ENCODE assay signal across 10 mouse cellular contexts in genomic region chr13:5869433-5869832, GRCm38 (mm10). TPM values are rescaled to one million over a fixed set of nuclear protein-coding genes. Genes with fewer than 3 reads are reported as not detected.
DNase-seq lines count a peak whose midpoint lies in the region; ATAC-seq and TF ChIP-seq lines count a peak whose summit lies in the region.
"Had no signal": no experiment of that assay in that cellular context is flagged by ENCODE, and none has a peak within 500 bp of the region (broad histone marks: within the 10 kb centered on the region; RNA-seq: fewer than 3 reads in every experiment).

No protein-coding gene starts in this region.

- H3K27ac ChIP-seq in hindbrain, embryonic 16.5 days (ENCODE audit: low read depth, low read length) = peak overlapping the region; percentile 12; the same call in 1 of the 2 replicates
- H3K27ac ChIP-seq in hindbrain, embryonic 14.5 days = no peak overlapping the region
- peak overlapping the region; percentile 91 for H3K27ac ChIP-seq in brown adipose tissue, adult 24 weeks (replicated peaks; ENCODE audit: low read depth, low read length)
- H3K27ac ChIP-seq in intestine, embryonic 15.5 days = peak overlapping the region; percentile 44; the same call in 1 of the 2 replicates
- no peak overlapping the region for H3K27ac ChIP-seq in thymus, adult 2 months (ENCODE audit: control insufficient read depth, insufficient read depth, low read length)

- no peak overlapping the region for H3K9ac ChIP-seq in hindbrain, embryonic 16.5 days (ENCODE audit: low read depth, low read length)
- H3K9ac ChIP-seq in hindbrain, embryonic 14.5 days = no peak overlapping the region
- no peak overlapping the region for H3K9ac ChIP-seq in intestine, embryonic 15.5 days

- DNase-seq in hindbrain, embryonic 14.5 days (ENCODE audit: low spot score) = no peak
- DNase-seq in 3T3-L1 (ENCODE audit: low read depth, low spot score) = peak; percentile 70
- no peak for DNase-seq in cerebellum, adult 9-11 months
- DNase-seq in urinary bladder, postnatal 10 days (ENCODE audit: low spot score) = no peak
- no peak for DNase-seq in thymus, adult 2 months
- DNase-seq: cerebellum, postnatal 14 days had no signal

- H3K4me1 ChIP-seq in hindbrain, embryonic 16.5 days (ENCODE audit: control insufficient read depth, insufficient read depth, low read depth, low read length) = peaks cover 27% of the 10 kb centered on the region
- peaks cover 30% of the 10 kb centered on the region for H3K4me1 ChIP-seq in hindbrain, embryonic 14.5 days (replicated peaks; ENCODE audit: control insufficient read depth, insufficient read depth, low read length)
- H3K4me1 ChIP-seq in brown adipose tissue, adult 24 weeks (ENCODE audit: control insufficient read depth, insufficient read depth, insufficient read length, low read length) = peaks cover 36% of the 10 kb centered on the region
- peaks cover 20% of the 10 kb centered on the region for H3K4me1 ChIP-seq in intestine, embryonic 15.5 days (replicated peaks)
- H3K4me1 ChIP-seq in thymus, adult 2 months (replicated peaks; ENCODE audit: control insufficient read depth, insufficient read depth, low read length) = peaks cover 6% of the 10 kb centered on the region

- H3K36me3 ChIP-seq in hindbrain, embryonic 16.5 days (ENCODE audit: control insufficient read depth, insufficient read depth, low read length) = peaks cover 19% of the 10 kb centered on the region
- peaks cover 46% of the 10 kb centered on the region for H3K36me3 ChIP-seq in hindbrain, embryonic 14.5 days (replicated peaks; ENCODE audit: control insufficient read depth, insufficient read depth)
- H3K36me3 ChIP-seq in intestine, embryonic 15.5 days = peaks cover 16% of the 10 kb centered on the region
- peaks cover 48% of the 10 kb centered on the region for H3K36me3 ChIP-seq in thymus, adult 2 months (ENCODE audit: control insufficient read depth, insufficient read depth, low read length)

- no peak for TF ChIP-seq CTCF in thymus, adult 2 months (IDR thresholded peaks at IDR 0.05; ENCODE audit: borderline replicate concordance, control insufficient read depth, extremely low read depth, insufficient read depth, low read length, poor library complexity)

- 45% methylated on average over 5 of the region's 5 CpGs for WGBS in hindbrain, embryonic 16.5 days
- 49% methylated on average over 5 of the region's 5 CpGs for WGBS in hindbrain, embryonic 14.5 days
- WGBS in intestine, embryonic 15.5 days = 50% methylated on average over 5 of the region's 5 CpGs
- WGBS in thymus, adult 2 months = 93% methylated on average over 5 of the region's 5 CpGs

- H3K9me3 ChIP-seq in hindbrain, embryonic 16.5 days (ENCODE audit: control insufficient read depth, low read length) = no peaks in the 10 kb centered on the region
- H3K9me3 ChIP-seq in hindbrain, embryonic 14.5 days (ENCODE audit: control insufficient read depth, low read length) = no peaks in the 10 kb centered on the region
- H3K9me3 ChIP-seq in intestine, embryonic 15.5 days = no peaks in the 10 kb centered on the region

- no peak overlapping the region for H3K4me3 ChIP-seq in hindbrain, embryonic 16.5 days (ENCODE audit: low read length)
- H3K4me3 ChIP-seq in hindbrain, embryonic 14.5 days (replicated peaks; ENCODE audit: low read length) = no peak overlapping the region
- no peak overlapping the region; the same call in 1 of the 2 replicates for H3K4me3 ChIP-seq in brown adipose tissue, adult 24 weeks (ENCODE audit: insufficient read depth, low read depth, low read length)
- H3K4me3 ChIP-seq in intestine, embryonic 15.5 days (replicated peaks) = no peak overlapping the region
- H3K4me3 ChIP-seq in thymus, adult 2 months (ENCODE audit: control insufficient read depth, insufficient read depth, low read length) = no peak overlapping the region

- no peaks in the 10 kb centered on the region for H3K27me3 ChIP-seq in hindbrain, embryonic 16.5 days (replicated peaks; ENCODE audit: control insufficient read depth, insufficient read depth, low read length)
- no peaks in the 10 kb centered on the region for H3K27me3 ChIP-seq in hindbrain, embryonic 14.5 days (ENCODE audit: control insufficient read depth, insufficient read depth, low read length)
- no peaks in the 10 kb centered on the region for H3K27me3 ChIP-seq in intestine, embryonic 15.5 days (replicated peaks)
- no peaks in the 10 kb centered on the region for H3K27me3 ChIP-seq in thymus, adult 2 months (ENCODE audit: control insufficient read depth, insufficient read depth, low read length)

- no peak for TF ChIP-seq POLR2A in thymus, adult 2 months (IDR thresholded peaks at IDR 0.05; ENCODE audit: control insufficient read depth, extremely low read depth, insufficient read depth, low read length, poor library complexity)

- H3K4me2 ChIP-seq in hindbrain, embryonic 16.5 days (ENCODE audit: low read length) = no peak overlapping the region; the same call in 1 of the 2 replicates
- H3K4me2 ChIP-seq in hindbrain, embryonic 14.5 days (replicated peaks) = no peak overlapping the region
- H3K4me2 ChIP-seq in intestine, embryonic 15.5 days (replicated peaks) = no peak overlapping the region
- H3K4me2 ChIP-seq: liver, embryonic 11.5 days had no signal

- no peak for ATAC-seq in hindbrain, embryonic 16.5 days
- no peak for ATAC-seq in hindbrain, embryonic 14.5 days (ENCODE audit: low FRiP score)
- no peak for ATAC-seq in intestine, embryonic 15.5 days

RNA-seq across cellular contexts. Expression of gene Klf6, which starts 8.2 kb away (rescaled TPM):
- polyA plus RNA-seq in hindbrain, embryonic 16.5 days (2015; fragmentation: Nextera tagmentation; extraction: Ambion mirVana) = 87.6 and 96.3 TPM in 2 replicates
- 77.8 and 86.1 TPM in 2 replicates for polyA plus RNA-seq in hindbrain, embryonic 14.5 days (2014; fragmentation: Nextera tagmentation; extraction: Ambion mirVana)
- polyA plus RNA-seq in brown adipose tissue, adult 24 weeks (2012; ENCODE audit: insufficient read depth, insufficient read length, missing spikeins) = 28.4 and 31.5 TPM in 2 replicates
- polyA plus RNA-seq in intestine, embryonic 15.5 days (2015; fragmentation: Nextera tagmentation; extraction: Ambion mirVana) = 72.3 and 79.5 TPM in 2 replicates
- polyA plus RNA-seq in thymus, adult 2 months (2012; rRNA removed) = 21.8 and 23.0 TPM in 2 replicates

Comparison
In these comparisons a context has a peak if more than half of its experiments do, and no peak if none do; other contexts are left out.
1. H3K27ac ChIP-seq: peak in hindbrain, embryonic 16.5 days (single experiment), brown adipose tissue, adult 24 weeks (single experiment) and intestine, embryonic 15.5 days (single experiment); none in hindbrain, embryonic 14.5 days (single experiment) and thymus, adult 2 months (single experiment).